ENCODE assay signal across 36 mouse cellular contexts in genomic region chr8:111079461-111079860, GRCm38 (mm10). TPM values are rescaled to one million over a fixed set of nuclear protein-coding genes. Genes with fewer than 3 reads are reported as not detected.
DNase-seq lines count a peak whose midpoint lies in the region; ATAC-seq and TF ChIP-seq lines count a peak whose summit lies in the region.
"Had no signal": no experiment of that assay in that cellular context is flagged by ENCODE, and none has a peak within 500 bp of the region (broad histone marks: within the 10 kb centered on the region; RNA-seq: fewer than 3 reads in every experiment).

No protein-coding gene starts in this region.

- TF ChIP-seq CTCF in liver, adult 2 months (IDR thresholded peaks at IDR 0.05; ENCODE audit: low read depth, low read length): no peak

- H3K4me3 ChIP-seq in embryonic facial prominence, embryonic 14.5 days (ENCODE audit: low read depth, low read length): no peak overlapping the region
- no peak overlapping the region for H3K4me3 ChIP-seq in embryonic facial prominence, embryonic 10.5 days
- no peak overlapping the region for H3K4me3 ChIP-seq in liver, adult 2 months (ENCODE audit: insufficient read depth, low read depth, low read length)
- peak overlapping the region; percentile 40 for H3K4me3 ChIP-seq in kidney, embryonic 15.5 days (replicated peaks)
- H3K4me3 ChIP-seq: embryonic facial prominence, embryonic 13.5 days; erythroblast, embryonic 14.5 days; forebrain, embryonic 12.5 days; heart, embryonic 10.5 days; heart, embryonic 15.5 days; hindbrain, embryonic 13.5 days; limb, embryonic 10.5 days; limb, embryonic 15.5 days; midbrain, embryonic 12.5 days; neural tube, embryonic 13.5 days had no signal

- H3K27ac ChIP-seq in embryonic facial prominence, embryonic 14.5 days (replicated peaks; ENCODE audit: low read depth, low read length): no peak overlapping the region
- H3K27ac ChIP-seq in embryonic facial prominence, embryonic 10.5 days (replicated peaks): no peak overlapping the region
- H3K27ac ChIP-seq in liver, adult 2 months (replicated peaks; ENCODE audit: insufficient read depth, low read depth, low read length): no peak overlapping the region
- H3K27ac ChIP-seq in kidney, embryonic 15.5 days: peak overlapping the region; percentile 93
- H3K27ac ChIP-seq: embryonic facial prominence, embryonic 13.5 days; forebrain, embryonic 12.5 days; heart, embryonic 10.5 days; heart, embryonic 15.5 days; hindbrain, embryonic 13.5 days; limb, embryonic 15.5 days; midbrain, embryonic 12.5 days; neural tube, embryonic 13.5 days had no signal

- 53% methylated on average over 5 of the region's 5 CpGs for WGBS in embryonic facial prominence, embryonic 14.5 days
- WGBS in embryonic facial prominence, embryonic 10.5 days: 69% methylated on average over 5 of the region's 5 CpGs
- WGBS in liver, adult 2 months: 11% methylated on average over 5 of the region's 5 CpGs
- 35% methylated on average over 5 of the region's 5 CpGs for WGBS in kidney, embryonic 15.5 days

- no peaks in the 10 kb centered on the region for H3K4me1 ChIP-seq in embryonic facial prominence, embryonic 14.5 days (ENCODE audit: control insufficient read depth, insufficient read depth, low read length)
- H3K4me1 ChIP-seq in embryonic facial prominence, embryonic 10.5 days: peaks cover 27% of the 10 kb centered on the region
- peaks cover 3% of the 10 kb centered on the region; the same call in 1 of the 2 replicates for H3K4me1 ChIP-seq in liver, adult 2 months (ENCODE audit: control insufficient read depth, insufficient read depth, low read length)
- peaks cover 40% of the 10 kb centered on the region for H3K4me1 ChIP-seq in kidney, embryonic 15.5 days
- H3K4me1 ChIP-seq: heart, embryonic 15.5 days; limb, embryonic 15.5 days had no signal

- TF ChIP-seq POLR2A in liver, adult 2 months (IDR thresholded peaks at IDR 0.05; ENCODE audit: extremely low read depth, insufficient read depth, low read length): no peak

- H3K27me3 ChIP-seq in embryonic facial prominence, embryonic 14.5 days (replicated peaks; ENCODE audit: control insufficient read depth, insufficient read depth, low read length): no peaks in the 10 kb centered on the region; the same call in 1 of the 2 replicates
- no peaks in the 10 kb centered on the region for H3K27me3 ChIP-seq in embryonic facial prominence, embryonic 10.5 days (replicated peaks; ENCODE audit: low read depth, poor library complexity, severe bottlenecking)
- H3K27me3 ChIP-seq in liver, adult 2 months (ENCODE audit: control insufficient read depth, insufficient read depth, low read length): no peaks in the 10 kb centered on the region
- H3K27me3 ChIP-seq in kidney, embryonic 15.5 days: no peaks in the 10 kb centered on the region
- H3K27me3 ChIP-seq: forebrain, embryonic 12.5 days; heart, embryonic 15.5 days; hindbrain, embryonic 13.5 days; limb, embryonic 15.5 days; midbrain, embryonic 12.5 days; neural tube, embryonic 13.5 days had no signal

- ATAC-seq in embryonic facial prominence, embryonic 14.5 days (ENCODE audit: low read depth): no peak
- ATAC-seq in kidney, embryonic 15.5 days (replicated peaks; ENCODE audit: low FRiP score): peak; percentile 55

- H3K9ac ChIP-seq in embryonic facial prominence, embryonic 14.5 days (ENCODE audit: low read depth, low read length): 0 out of 2 replicates have a peak overlapping the region, but pooled peaks have one; percentile 19
- H3K9ac ChIP-seq in liver, adult 2 months (ENCODE audit: low read depth, low read length): no peak overlapping the region
- H3K9ac ChIP-seq in kidney, embryonic 15.5 days: peak overlapping the region; percentile 12; the same call in 1 of the 2 replicates
- H3K9ac ChIP-seq: embryonic facial prominence, embryonic 13.5 days; forebrain, embryonic 12.5 days; heart, embryonic 15.5 days; hindbrain, embryonic 13.5 days; limb, embryonic 15.5 days; neural tube, embryonic 13.5 days had no signal

- no peaks in the 10 kb centered on the region for H3K36me3 ChIP-seq in embryonic facial prominence, embryonic 14.5 days (ENCODE audit: control insufficient read depth, insufficient read depth, low read length)
- no peaks in the 10 kb centered on the region for H3K36me3 ChIP-seq in embryonic facial prominence, embryonic 10.5 days (replicated peaks)
- H3K36me3 ChIP-seq in liver, adult 2 months (ENCODE audit: control insufficient read depth, insufficient read depth, low read length): no peaks in the 10 kb centered on the region
- H3K36me3 ChIP-seq in kidney, embryonic 15.5 days: 0 out of 2 replicates have a peak, but pooled peaks cover 7% of the 10 kb centered on the region
- H3K36me3 ChIP-seq: embryonic facial prominence, embryonic 13.5 days; forebrain, embryonic 12.5 days; heart, embryonic 10.5 days; heart, embryonic 15.5 days; hindbrain, embryonic 13.5 days; limb, embryonic 10.5 days; limb, embryonic 15.5 days; midbrain, embryonic 12.5 days; neural tube, embryonic 13.5 days had no signal

- H3K79me2 ChIP-seq in liver, adult 2 months (ENCODE audit: control insufficient read depth, insufficient read depth, low read length): no peaks in the 10 kb centered on the region

- no peak for DNase-seq in embryonic facial prominence, embryonic 14.5 days (ENCODE audit: low spot score)
- no peak for DNase-seq in embryonic facial prominence, embryonic 10.5 days (ENCODE audit: low spot score)
- peak; percentile 67 for DNase-seq in liver, adult 2 months (ENCODE audit: extremely low read depth, low read depth, low spot score)
- no peak for DNase-seq in liver
- DNase-seq in kidney, postnatal 25 days: peak; percentile 37 to 59
- DNase-seq in left cerebral cortex, adult 8-10 months (ENCODE audit: low spot score in 2 of 2): no peak
- DNase-seq in heart, postnatal 4 days: no peak
- DNase-seq: adrenal gland, adult 8-10 months; cerebellum, adult 8-10 months; cerebellum, postnatal 36 days; heart, adult 11 months; layer of hippocampus, postnatal 36 days; thymus, postnatal 4 days had no signal

- H3K9me3 ChIP-seq in embryonic facial prominence, embryonic 14.5 days (ENCODE audit: control insufficient read depth, low read length): no peaks in the 10 kb centered on the region
- no peaks in the 10 kb centered on the region for H3K9me3 ChIP-seq in embryonic facial prominence, embryonic 10.5 days
- no peaks in the 10 kb centered on the region for H3K9me3 ChIP-seq in kidney, embryonic 15.5 days (replicated peaks)
- H3K9me3 ChIP-seq: embryonic facial prominence, embryonic 13.5 days; forebrain, embryonic 12.5 days; heart, embryonic 10.5 days; heart, embryonic 15.5 days; hindbrain, embryonic 13.5 days; limb, embryonic 10.5 days; limb, embryonic 15.5 days; midbrain, embryonic 12.5 days; neural tube, embryonic 13.5 days had no signal

- no peak overlapping the region for H3K4me2 ChIP-seq in embryonic facial prominence, embryonic 14.5 days (ENCODE audit: low read depth, low read length)
- peak overlapping the region; percentile 58 for H3K4me2 ChIP-seq in kidney, embryonic 15.5 days
- H3K4me2 ChIP-seq: embryonic facial prominence, embryonic 13.5 days; forebrain, embryonic 12.5 days; heart, embryonic 15.5 days; hindbrain, embryonic 13.5 days; limb, embryonic 15.5 days; midbrain, embryonic 12.5 days; neural tube, embryonic 13.5 days had no signal

RNA-seq across cellular contexts. Expression of gene Clec18a, which starts 12.8 kb away (rescaled TPM):
- 0.68 and 0.97 TPM in 2 replicates for polyA plus RNA-seq in embryonic facial prominence, embryonic 14.5 days (2014; fragmentation: Nextera tagmentation; extraction: Ambion mirVana)
- polyA plus RNA-seq in embryonic facial prominence, embryonic 10.5 days (2016; fragmentation: Nextera tagmentation; extraction: Ambion mirVana): 1.8 and 2.4 TPM in 2 replicates
- total RNA-seq in liver, adult 2 months (2014; rRNA removed): not detected in 2 replicates
- not detected in 2 replicates for polyA plus RNA-seq in liver, adult 2 months (2012; rRNA removed)
- 71.2 and 75.0 TPM in 2 replicates for polyA plus RNA-seq in kidney, embryonic 15.5 days (2015; fragmentation: Nextera tagmentation; extraction: Ambion mirVana)
- 1 to 10 TPM; 2.3 to 4.0 (median 3.3) TPM for total RNA-seq in left cerebral cortex, adult 8-10 months (2022)
- total RNA-seq in heart, postnatal 4 days (2021): not detected
- total RNA-seq: adrenal gland, adult 8-10 months; CH12.LX; megakaryocyte, adult 5-6 weeks had no signal
- polyA plus RNA-seq: C2C12; erythroblast, embryonic 14.5 days; heart, embryonic 10.5 days; heart, embryonic 15.5 days; large intestine, adult 2 months; limb, embryonic 10.5 days; limb, embryonic 15.5 days; liver, embryonic 16.5 days; lung, embryonic 16.5 days; stomach, embryonic 14.5 days; thymus, postnatal 0 days had no signal

RNA-seq across cellular contexts. Expression of gene Pdpr, which starts 15.0 kb away (rescaled TPM):
- 7.0 and 7.4 TPM in 2 replicates for polyA plus RNA-seq in embryonic facial prominence, embryonic 14.5 days (2014; fragmentation: Nextera tagmentation; extraction: Ambion mirVana)
- polyA plus RNA-seq in embryonic facial prominence, embryonic 10.5 days (2016; fragmentation: Nextera tagmentation; extraction: Ambion mirVana): 10.8 and 11.5 TPM in 2 replicates
- total RNA-seq in liver, adult 2 months (2014; rRNA removed): 18.3 and 18.4 TPM in 2 replicates
- 7.7 and 9.6 TPM in 2 replicates for polyA plus RNA-seq in liver, adult 2 months (2012; rRNA removed)
- 10.8 and 10.9 TPM in 2 replicates for polyA plus RNA-seq in kidney, embryonic 15.5 days (2015; fragmentation: Nextera tagmentation; extraction: Ambion mirVana)
- total RNA-seq in left cerebral cortex, adult 8-10 months (2022): 10 to 100 TPM; 29.0 to 36.5 (median 31.5) TPM
- total RNA-seq in heart, postnatal 4 days (2021): 10 to 100 TPM; 51.7 to 54.3 TPM

RNA-seq across cellular contexts. Expression of gene Exosc6, which starts 23.3 kb away (rescaled TPM):
- 11.4 and 13.1 TPM in 2 replicates for polyA plus RNA-seq in embryonic facial prominence, embryonic 14.5 days (2014; fragmentation: Nextera tagmentation; extraction: Ambion mirVana)
- polyA plus RNA-seq in embryonic facial prominence, embryonic 10.5 days (2016; fragmentation: Nextera tagmentation; extraction: Ambion mirVana): 20.1 and 23.8 TPM in 2 replicates
- not detected in 2 replicates for total RNA-seq in liver, adult 2 months (2014; rRNA removed)
- polyA plus RNA-seq in liver, adult 2 months (2012; rRNA removed): not detected in 2 replicates
- 24.0 and 24.3 TPM in 2 replicates for polyA plus RNA-seq in kidney, embryonic 15.5 days (2015; fragmentation: Nextera tagmentation; extraction: Ambion mirVana)
- total RNA-seq in left cerebral cortex, adult 8-10 months (2022): not detected
- total RNA-seq in heart, postnatal 4 days (2021): not detected
- total RNA-seq: adrenal gland, adult 8-10 months; gastrocnemius, postnatal 25 days; heart, postnatal 25 days; layer of hippocampus, postnatal 36 days; left cerebral cortex, postnatal 10 days had no signal
- polyA plus RNA-seq: hindbrain, embryonic 13.5 days; large intestine, adult 2 months; liver, embryonic 16.5 days; neural tube, embryonic 13.5 days; testis, adult 2 months had no signal

RNA-seq across cellular contexts. Expression of gene Aars, which starts 46.5 kb away (rescaled TPM):
- polyA plus RNA-seq in embryonic facial prominence, embryonic 14.5 days (2014; fragmentation: Nextera tagmentation; extraction: Ambion mirVana): 48.9 and 53.2 TPM in 2 replicates
- polyA plus RNA-seq in embryonic facial prominence, embryonic 10.5 days (2016; fragmentation: Nextera tagmentation; extraction: Ambion mirVana): 71.3 and 78.1 TPM in 2 replicates
- total RNA-seq in liver, adult 2 months (2014; rRNA removed): 60.1 and 60.5 TPM in 2 replicates
- 56.6 and 56.9 TPM in 2 replicates for polyA plus RNA-seq in liver, adult 2 months (2012; rRNA removed)
- polyA plus RNA-seq in kidney, embryonic 15.5 days (2015; fragmentation: Nextera tagmentation; extraction: Ambion mirVana): 60.8 and 61.4 TPM in 2 replicates
- 100 to 1,000 TPM in 1 of 4 experiments, 10 to 100 TPM in 3; 82.5 to 110 (median 95.8) TPM for total RNA-seq in left cerebral cortex, adult 8-10 months (2022)
- 10 to 100 TPM; 50.0 to 55.8 TPM for total RNA-seq in heart, postnatal 4 days (2021)

RNA-seq across cellular contexts. Expression of gene Ddx19b, which starts 47.9 kb away (rescaled TPM):
- 5.2 and 5.5 TPM in 2 replicates for polyA plus RNA-seq in embryonic facial prominence, embryonic 14.5 days (2014; fragmentation: Nextera tagmentation; extraction: Ambion mirVana)
- polyA plus RNA-seq in embryonic facial prominence, embryonic 10.5 days (2016; fragmentation: Nextera tagmentation; extraction: Ambion mirVana): 7.7 and 8.9 TPM in 2 replicates
- total RNA-seq in liver, adult 2 months (2014; rRNA removed): 5.8 and 7.1 TPM in 2 replicates
- polyA plus RNA-seq in liver, adult 2 months (2012; rRNA removed): 3.3 and 3.4 TPM in 2 replicates
- 5.8 and 6.0 TPM in 2 replicates for polyA plus RNA-seq in kidney, embryonic 15.5 days (2015; fragmentation: Nextera tagmentation; extraction: Ambion mirVana)
- 10 to 100 TPM; 17.9 to 20.5 (median 18.9) TPM for total RNA-seq in left cerebral cortex, adult 8-10 months (2022)
- 10 to 100 TPM; 11.8 to 13.1 TPM for total RNA-seq in heart, postnatal 4 days (2021)

Comparison
In these comparisons a context has a peak if more than half of its experiments do, and no peak if none do; other contexts are left out.
1. DNase-seq: peak in liver, adult 2 months (single experiment) and kidney, postnatal 25 days (2 of 2); none in embryonic facial prominence, embryonic 14.5 days (single experiment), embryonic facial prominence, embryonic 10.5 days (single experiment), liver (single experiment), left cerebral cortex, adult 8-10 months (0 of 2) and heart, postnatal 4 days (single experiment).
2. RNA of gene Clec18a, which starts 12.8 kb away (polyA plus RNA-seq): 71.2 to 75.0 TPM in kidney, embryonic 15.5 days; 1.8 to 2.4 TPM in embryonic facial prominence, embryonic 10.5 days, 0.68 to 0.97 TPM in embryonic facial prominence, embryonic 14.5 days and not detected in liver, adult 2 months; every median in the first group is over 10 times any median in the second.
3. RNA of gene Exosc6, which starts 23.3 kb away (polyA plus RNA-seq): 24.0 to 24.3 TPM in kidney, embryonic 15.5 days, 20.1 to 23.8 TPM in embryonic facial prominence, embryonic 10.5 days and 11.4 to 13.1 TPM in embryonic facial prominence, embryonic 14.5 days; not detected in liver, adult 2 months; every median in the first group is over 10 times any median in the second.